Mouse (Mus musculus) neutrophil, adult 5-6 weeks (primary cell): ENCODE results near the gene Jade2. TPM values are rescaled to one million over a fixed set of nuclear protein-coding genes. Genes with fewer than 3 reads are reported as not detected.
"Not testable (repeated sequence)": the region's sequence is repeated elsewhere in the genome, so short reads cannot be mapped to it uniquely, and the experiment has no call there.

Experiments used
- ATAC-seq: fragments of 151-379, 151-347 bp; 2 replicates; pipeline ENCODE4 v1.8.0; 2017; ENCODE audit warnings: mild to moderate bottlenecking, moderate TSS enrichment; ENCODE audit not compliant: insufficient number of reproducible peaks, poor library complexity, low FRiP score, severe bottlenecking; ENCODE audit errors: extremely low read depth
- total RNA-seq: library from RNA; stranded (forward); fragments of 200-1000 nt; gene quantifications from 2 replicates; pipeline ENCODE4 v1.2.3, GENCODE M21; 2017

Gene Jade2
- total RNA-seq, 1 experiment from 2014 or later = 36.9 TPM

- ATAC-seq = peak; percentile 24; the same call in 1 of the 2 replicates
These were observed 47.7 kb downstream of the Jade2 start for GRCm38 (mm10) chr11:51809632-51810224.

DNA sequence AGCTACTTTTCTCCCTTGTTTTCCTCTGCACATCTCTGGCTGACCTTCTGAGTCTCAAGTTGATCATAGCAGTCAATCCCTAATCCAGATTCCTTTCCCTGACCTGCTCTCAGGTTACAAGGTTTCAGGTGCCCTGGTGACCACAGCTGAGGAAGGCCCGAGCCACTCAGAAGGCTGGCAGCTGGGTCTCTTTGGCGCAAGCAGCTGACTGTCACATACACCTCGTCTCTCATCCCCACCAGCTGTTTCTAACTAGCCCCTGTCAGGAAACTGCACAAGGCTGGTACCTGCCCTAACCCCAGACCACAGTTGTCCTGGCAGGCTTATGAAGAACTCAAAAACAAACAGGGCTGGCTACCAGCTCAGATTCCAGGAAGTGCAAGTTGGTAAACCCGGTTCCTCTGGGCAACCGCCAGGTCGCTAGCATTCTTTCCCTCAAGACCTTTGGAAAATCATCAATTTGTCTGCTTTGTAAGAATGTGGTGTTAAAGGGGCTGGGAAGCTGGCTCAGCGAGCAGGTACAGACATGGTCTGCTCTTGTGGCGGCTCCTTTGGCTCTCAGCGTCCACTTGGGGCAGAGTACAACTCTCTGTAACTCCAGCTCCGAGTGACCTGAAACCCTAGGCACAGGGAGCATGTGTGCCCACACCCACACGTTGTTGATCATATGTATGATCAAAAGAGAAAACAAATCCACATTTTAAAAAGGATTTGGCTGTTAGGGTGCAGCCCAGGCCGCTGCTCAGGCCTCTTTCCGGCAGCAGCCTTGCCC lies 50.2 kb downstream of the Jade2 start:
- no peak for ATAC-seq

GRCm38 (mm10) chr11:51805221-51805981 lies 52.1 kb downstream of the Jade2 start:
- ATAC-seq = peak; percentile 87

- ATAC-seq = peak; percentile 30; the same call in 1 of the 2 replicates
These were observed 56.7 kb downstream of the Jade2 start for GRCm38 (mm10) chr11:51800634-51801325.

DNA sequence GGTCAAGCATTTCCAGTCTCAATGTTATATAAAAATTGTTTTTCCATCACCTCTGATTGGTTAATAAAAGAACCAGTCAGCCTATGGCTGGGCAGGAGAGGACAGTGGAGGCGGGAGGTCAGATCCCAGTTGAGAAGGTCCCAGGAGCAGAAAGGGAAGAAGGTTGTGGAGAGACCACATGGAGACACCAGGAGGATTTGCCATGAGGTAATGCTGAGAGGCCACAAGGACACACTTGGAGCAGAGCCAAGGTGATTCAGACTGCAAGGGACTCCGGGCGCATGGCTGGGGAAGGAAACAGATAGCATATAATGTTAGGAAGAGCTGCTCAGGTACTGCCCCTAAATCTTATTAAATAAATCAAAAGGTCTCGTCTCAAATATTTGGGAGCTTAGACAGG lies 61.2 kb downstream of the Jade2 start:
- no peak for ATAC-seq

- ATAC-seq = no peak
These were observed 66.8 kb downstream of the Jade2 start for GRCm38 (mm10) chr11:51790662-51791061.

DNA sequence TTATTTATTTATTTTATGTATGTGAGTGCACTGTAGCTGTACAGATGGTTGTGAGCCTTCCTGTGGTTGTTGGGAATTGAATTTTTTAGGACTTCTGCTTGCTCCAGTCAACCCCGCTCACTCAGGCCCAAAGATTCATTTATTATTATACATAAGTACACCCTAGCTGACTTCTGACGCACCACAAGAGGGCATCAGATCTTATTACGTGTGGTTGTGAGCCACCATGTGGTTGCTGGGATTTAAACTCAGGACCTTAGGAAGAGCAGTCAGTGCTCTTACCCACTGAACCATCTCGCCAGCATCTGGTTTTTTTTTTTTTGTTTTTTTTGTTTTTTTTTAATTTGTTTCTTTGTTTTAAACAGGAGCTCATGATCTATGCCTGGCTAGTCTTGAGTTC lies 67.7 kb downstream of the Jade2 start:
- not testable (repeated sequence) for ATAC-seq

DNA sequence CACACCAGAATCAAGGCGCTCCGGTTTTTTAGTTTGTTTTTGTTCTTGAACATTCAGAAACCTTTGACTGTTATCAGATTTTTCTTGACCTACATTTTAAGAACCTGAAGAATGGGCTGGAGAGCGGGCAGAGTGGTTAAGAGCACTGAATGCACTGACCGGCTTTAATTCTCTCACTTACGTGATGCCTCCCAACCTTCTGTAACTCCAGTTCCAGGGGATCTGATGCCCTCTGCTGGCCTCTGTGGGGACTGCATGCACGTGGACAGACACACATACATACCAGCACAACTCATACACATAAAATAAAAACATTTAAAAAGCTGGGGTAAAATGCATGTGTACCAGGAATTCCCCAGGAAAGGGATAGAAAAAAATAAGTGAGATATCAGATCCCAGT lies 71.5 kb downstream of the Jade2 start:
- no peak for ATAC-seq

GRCm38 (mm10) chr11:51782721-51783120 lies 74.7 kb downstream of the Jade2 start:
- ATAC-seq = no peak

GRCm38 (mm10) chr11:51780773-51781267 lies 76.6 kb downstream of the Jade2 start:
- no peak for ATAC-seq

- no peak for ATAC-seq
These were observed 80.0 kb downstream of the Jade2 start for GRCm38 (mm10) chr11:51777478-51777877.

- ATAC-seq = no peak
These were observed 81.9 kb downstream of the Jade2 start for GRCm38 (mm10) chr11:51775507-51775906.

GRCm38 (mm10) chr11:51768296-51768695 lies 89.2 kb downstream of the Jade2 start:
- ATAC-seq = no peak

DNA sequence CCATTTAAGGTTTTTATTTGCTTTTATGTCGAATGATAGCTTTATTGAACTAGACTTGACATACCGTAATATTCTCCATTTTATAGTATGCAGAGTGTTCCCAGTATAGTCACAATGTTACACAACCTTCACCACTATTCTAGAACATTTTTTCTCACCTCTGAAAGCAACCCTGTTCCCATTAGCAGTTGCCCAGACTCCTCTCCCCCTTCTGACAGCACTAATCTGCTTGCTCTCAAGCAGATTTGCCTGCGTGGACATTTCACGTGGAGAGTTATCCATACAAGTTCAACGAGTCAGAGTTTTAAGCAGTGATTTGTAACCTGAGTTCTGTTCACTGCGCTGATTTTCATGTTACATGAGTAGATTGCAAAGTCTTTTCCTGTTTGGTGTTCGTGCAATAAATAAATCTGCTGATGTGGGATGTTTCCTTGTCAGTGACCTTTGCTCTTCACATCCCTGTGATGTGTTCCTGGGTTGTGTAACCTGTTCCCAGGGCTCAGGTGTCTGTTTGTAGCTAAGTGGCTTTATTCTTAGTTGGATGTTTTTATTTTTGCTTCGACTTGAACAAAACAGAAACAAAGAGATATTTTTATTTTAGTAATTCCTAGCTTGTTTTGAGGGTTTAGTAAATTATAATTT lies 89.8 kb downstream of the Jade2 start:
- ATAC-seq = no peak

DNA sequence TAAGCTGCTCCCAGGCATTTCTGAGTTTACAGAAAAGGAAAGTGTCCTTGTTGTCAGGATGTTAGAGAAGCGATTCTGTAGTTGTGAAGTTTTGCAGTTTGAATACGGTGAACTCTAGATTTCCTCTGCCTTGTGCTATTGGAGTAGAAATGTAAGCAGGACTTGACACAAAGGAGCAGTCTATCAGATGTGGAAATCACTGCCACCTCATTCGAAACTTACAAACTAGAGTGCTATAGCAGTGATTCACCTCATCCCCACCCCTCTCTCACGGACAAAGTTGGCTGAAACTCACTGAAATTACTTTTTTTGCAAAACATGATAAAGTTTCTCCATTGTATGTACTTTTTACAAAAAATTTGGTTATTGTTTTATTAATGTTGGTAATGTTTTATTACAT lies 92.6 kb downstream of the Jade2 start:
- no peak for ATAC-seq

GRCm38 (mm10) chr11:51763955-51764354 lies 93.5 kb downstream of the Jade2 start:
- ATAC-seq = no peak
